Mouse (Mus musculus) forebrain, embryonic 12.5 days (tissue): ENCODE data around the gene Med13. TPM values are rescaled to one million over a fixed set of nuclear protein-coding genes. Genes with fewer than 3 reads are reported as not detected.

Experiments
- ATAC-seq: fragments of 200-750 bp; cut with Nextera tagmentation; 2 replicates; pipeline ENCODE4 v1.8.0; 2017; ENCODE audit warnings: moderate TSS enrichment; ENCODE audit not compliant: low FRiP score
- H3K27ac ChIP-seq: fragments of 300-500 bp; sonication (generic); 2 replicates; pipeline ENCODE4 v1.5.1; 2016; ENCODE audit warnings: mild to moderate bottlenecking
- H3K27me3 ChIP-seq: fragments of 300-500 bp; sonication (generic); 2 replicates; pipeline ENCODE4 v1.6.1; 2016; ENCODE audit warnings: mild to moderate bottlenecking
- H3K36me3 ChIP-seq: fragments of 300-500 bp; sonication (generic); replicated peaks from 2 replicates; pipeline ENCODE4 v1.6.1; 2016; ENCODE audit warnings: mild to moderate bottlenecking
- H3K4me1 ChIP-seq: fragments of 300-500 bp; sonication (generic); 2 replicates; pipeline ENCODE4 v1.6.1; 2016
- H3K4me2 ChIP-seq: fragments of 300-500 bp; sonication (generic); 2 replicates; pipeline ENCODE4 v1.6.1; 2016; ENCODE audit warnings: mild to moderate bottlenecking, moderate library complexity
- H3K4me3 ChIP-seq: fragments of 300-500 bp; sonication (generic); replicated peaks from 2 replicates; pipeline ENCODE4 v1.5.1; 2016; ENCODE audit warnings: mild to moderate bottlenecking
- H3K9ac ChIP-seq: fragments of 300-500 bp; sonication (generic); 2 replicates; pipeline ENCODE4 v1.6.1; 2016; ENCODE audit warnings: mild to moderate bottlenecking
- H3K9me3 ChIP-seq: fragments of 300-500 bp; sonication (generic); 2 replicates; pipeline ENCODE4 v1.6.1; 2016
- WGBS: fragments of 180-500 bp; shearing (Covaris S2); methylation state at CpG from one replicate; pipeline ENCODE4 v1.1.7; 2016; 5-methylcytosine and 5-hydroxymethylcytosine counted together
- polyA plus RNA-seq: library from polyadenylated mRNA; unstranded; fragments of >200 nt; fragmentation: Nextera tagmentation; extraction: Ambion mirVana; gene quantifications from 2 replicates; pipeline ENCODE4 v1.2.1, GENCODE M21; 2016

Med13 gene
- 14.8 and 16.4 TPM in 2 replicates for polyA plus RNA-seq

- under 1% methylated on average over 81 of the region's 81 CpGs for WGBS
- H3K9ac ChIP-seq: peak within 1 kb of the TSS; percentile 96
- peak within 1 kb of the TSS; percentile 96 for H3K4me3 ChIP-seq
- peaks cover 15% of the 10 kb centered on the region; the same call in 1 of the 2 replicates for H3K36me3 ChIP-seq
- no peaks in the 10 kb centered on the region for H3K27me3 ChIP-seq
- peak within 1 kb of the TSS; percentile 99 for H3K27ac ChIP-seq
- ATAC-seq: peak; percentile 61
- H3K9me3 ChIP-seq: no peaks in the 10 kb centered on the region
- peak within 1 kb of the TSS; percentile 82 for H3K4me2 ChIP-seq
- peaks cover 26% of the 10 kb centered on the region for H3K4me1 ChIP-seq
Observed at GRCm38 (mm10) chr11:86356854-86357788, at the start of gene Med13. Gene Med13, minus strand, starts transcription at chr11:86357602.

- no peak overlapping the region for H3K4me2 ChIP-seq
- H3K4me3 ChIP-seq: no peak overlapping the region
- no peak for ATAC-seq
- no peak overlapping the region for H3K27ac ChIP-seq
- H3K9ac ChIP-seq: no peak overlapping the region
- H3K9me3 ChIP-seq: no peaks in the 10 kb centered on the region
- 0 out of 2 replicates have a peak, but pooled peaks cover 15% of the 10 kb centered on the region for H3K27me3 ChIP-seq
- 85% methylated on average over 4 of the region's 4 CpGs for WGBS
- H3K36me3 ChIP-seq: no peaks in the 10 kb centered on the region
- H3K4me1 ChIP-seq: peaks cover 2% of the 10 kb centered on the region
Observed at GRCm38 (mm10) chr11:86404590-86404989, 47.2 kb upstream of the Med13 start.

- Histone ChIP-seq H3K9me3 (no peaks in the 10 kb centered on the region), H3K4me1 (no peaks in the 10 kb centered on the region), H3K36me3 (no peaks in the 10 kb centered on the region), H3K4me3 (no peak overlapping the region), H3K27ac (no peak overlapping the region), H3K9ac (no peak overlapping the region), H3K4me2 (no peak overlapping the region), H3K27me3 (peaks cover 16% of the 10 kb centered on the region; the same call in 1 of the 2 replicates)
- WGBS: 75% methylated on average over 2 of the region's 2 CpGs
- no peak for ATAC-seq
Observed at GRCm38 (mm10) chr11:86403845-86404244, 46.4 kb upstream of the Med13 start.

GRCm38 (mm10) chr11:86399241-86400107 is 42.1 kb upstream of the Med13 start:
- Histone ChIP-seq H3K4me3 (no peak overlapping the region), H3K9me3 (no peaks in the 10 kb centered on the region), H3K36me3 (no peaks in the 10 kb centered on the region), H3K9ac (no peak overlapping the region), H3K27me3 (peaks cover 4% of the 10 kb centered on the region; the same call in 1 of the 2 replicates), H3K4me1 (peaks cover 10% of the 10 kb centered on the region; the same call in 1 of the 2 replicates), H3K4me2 (no peak overlapping the region), H3K27ac (no peak overlapping the region)
- ATAC-seq: no peak
- 92% methylated on average over 9 of the region's 9 CpGs for WGBS

GRCm38 (mm10) chr11:86396950-86397594 is 39.7 kb upstream of the Med13 start:
- H3K4me2 ChIP-seq: no peak overlapping the region
- H3K9me3 ChIP-seq: no peaks in the 10 kb centered on the region
- 85% methylated on average over 5 of the region's 5 CpGs for WGBS
- no peak for ATAC-seq
- H3K4me1 ChIP-seq: peaks cover 10% of the 10 kb centered on the region; the same call in 1 of the 2 replicates
- H3K27me3 ChIP-seq: peaks cover 3% of the 10 kb centered on the region; the same call in 1 of the 2 replicates
- no peak overlapping the region for H3K27ac ChIP-seq
- no peak overlapping the region for H3K9ac ChIP-seq
- H3K36me3 ChIP-seq: no peaks in the 10 kb centered on the region
- no peak overlapping the region for H3K4me3 ChIP-seq

GRCm38 (mm10) chr11:86396518-86396917 is 39.1 kb upstream of the Med13 start:
- 39% methylated on average over 2 of the region's 2 CpGs for WGBS
- H3K4me1 ChIP-seq: peaks cover 10% of the 10 kb centered on the region; the same call in 1 of the 2 replicates
- no peak overlapping the region for H3K4me3 ChIP-seq
- H3K27ac ChIP-seq: no peak overlapping the region
- no peak overlapping the region for H3K4me2 ChIP-seq
- no peak for ATAC-seq
- H3K9me3 ChIP-seq: no peaks in the 10 kb centered on the region
- no peak overlapping the region for H3K9ac ChIP-seq
- H3K27me3 ChIP-seq: peaks cover 3% of the 10 kb centered on the region; the same call in 1 of the 2 replicates
- H3K36me3 ChIP-seq: no peaks in the 10 kb centered on the region

- Histone ChIP-seq H3K4me2 (no peak overlapping the region), H3K9ac (no peak overlapping the region), H3K4me1 (peaks cover 10% of the 10 kb centered on the region; the same call in 1 of the 2 replicates), H3K4me3 (no peak overlapping the region), H3K36me3 (no peaks in the 10 kb centered on the region), H3K9me3 (no peaks in the 10 kb centered on the region), H3K27me3 (peaks cover 3% of the 10 kb centered on the region; the same call in 1 of the 2 replicates), H3K27ac (no peak overlapping the region)
- WGBS: 16% methylated on average over 9 of the region's 9 CpGs
- ATAC-seq: no peak
Observed at GRCm38 (mm10) chr11:86395513-86396125, 38.2 kb upstream of the Med13 start.

- no peak overlapping the region for H3K4me2 ChIP-seq
- H3K27ac ChIP-seq: no peak overlapping the region
- ATAC-seq: no peak
- no peak overlapping the region for H3K4me3 ChIP-seq
- no peaks in the 10 kb centered on the region for H3K9me3 ChIP-seq
- 92% methylated on average over 4 of the region's 4 CpGs for WGBS
- H3K36me3 ChIP-seq: no peaks in the 10 kb centered on the region
- H3K9ac ChIP-seq: no peak overlapping the region
- H3K4me1 ChIP-seq: peaks cover 10% of the 10 kb centered on the region; the same call in 1 of the 2 replicates
- peaks cover 3% of the 10 kb centered on the region; the same call in 1 of the 2 replicates for H3K27me3 ChIP-seq
Observed at GRCm38 (mm10) chr11:86395100-86395499, 37.7 kb upstream of the Med13 start.

- no peak for ATAC-seq
- Histone ChIP-seq H3K4me1 (peaks cover 18% of the 10 kb centered on the region), H3K4me2 (no peak overlapping the region), H3K27me3 (no peaks in the 10 kb centered on the region), H3K9ac (no peak overlapping the region), H3K4me3 (no peak overlapping the region), H3K27ac (no peak overlapping the region), H3K9me3 (no peaks in the 10 kb centered on the region), H3K36me3 (no peaks in the 10 kb centered on the region)
- 87% methylated on average over 7 of the region's 7 CpGs for WGBS
Observed at GRCm38 (mm10) chr11:86391687-86392086, 34.3 kb upstream of the Med13 start.

- H3K4me3 ChIP-seq: no peak overlapping the region
- H3K9ac ChIP-seq: no peak overlapping the region
- H3K4me2 ChIP-seq: no peak overlapping the region
- H3K27me3 ChIP-seq: no peaks in the 10 kb centered on the region
- H3K4me1 ChIP-seq: peaks cover 12% of the 10 kb centered on the region
- no peak for ATAC-seq
- H3K27ac ChIP-seq: no peak overlapping the region
- 76% methylated on average over 1 of the region's 1 CpGs for WGBS
- H3K36me3 ChIP-seq: no peaks in the 10 kb centered on the region
- H3K9me3 ChIP-seq: no peaks in the 10 kb centered on the region
Observed at GRCm38 (mm10) chr11:86390308-86390707, 32.9 kb upstream of the Med13 start.

- no peaks in the 10 kb centered on the region for H3K27me3 ChIP-seq
- H3K27ac ChIP-seq: no peak overlapping the region
- no peaks in the 10 kb centered on the region for H3K9me3 ChIP-seq
- H3K9ac ChIP-seq: no peak overlapping the region
- no peaks in the 10 kb centered on the region for H3K36me3 ChIP-seq
- peaks cover 12% of the 10 kb centered on the region for H3K4me1 ChIP-seq
- no peak overlapping the region for H3K4me3 ChIP-seq
- no peak overlapping the region for H3K4me2 ChIP-seq
- no peak for ATAC-seq
- 82% methylated on average over 4 of the region's 4 CpGs for WGBS
Observed at GRCm38 (mm10) chr11:86389506-86389905, 32.1 kb upstream of the Med13 start.
